13 mouse cellular contexts compared by ENCODE assay signal in genomic region chr13:84060453-84060834, GRCm38 (mm10).
DNase-seq lines count a peak whose midpoint lies in the region; ATAC-seq and TF ChIP-seq lines count a peak whose summit lies in the region.
"Had no signal": no experiment of that assay in that cellular context is flagged by ENCODE, and none has a peak within 500 bp of the region (broad histone marks: within the 10 kb centered on the region; RNA-seq: fewer than 3 reads in every experiment).

No protein-coding gene starts in this region.

- H3K9ac ChIP-seq in forebrain, embryonic 11.5 days (ENCODE audit: low read length), result no peak overlapping the region; the same call in 1 of the 2 replicates
- peak overlapping the region; percentile 75 for H3K9ac ChIP-seq in hindbrain, embryonic 13.5 days
- 0 out of 2 replicates have a peak overlapping the region, but pooled peaks have one; percentile 40 for H3K9ac ChIP-seq in midbrain, embryonic 15.5 days
- H3K9ac ChIP-seq in heart, embryonic 11.5 days (ENCODE audit: low read depth, low read length), result no peak overlapping the region
- H3K9ac ChIP-seq: liver, embryonic 12.5 days had no signal

- WGBS in forebrain, embryonic 11.5 days, result 43% methylated on average over 3 of the region's 3 CpGs
- 36% methylated on average over 3 of the region's 3 CpGs for WGBS in hindbrain, embryonic 13.5 days
- 34% methylated on average over 3 of the region's 3 CpGs for WGBS in midbrain, embryonic 15.5 days
- WGBS in heart, embryonic 11.5 days (ENCODE audit: insufficient replicate concordance), result 66% methylated on average over 3 of the region's 3 CpGs

- DNase-seq in forebrain, embryonic 11.5 days (ENCODE audit: low spot score), result no peak
- no peak for DNase-seq in heart, adult 18-20 months
- no peak for DNase-seq in adrenal gland, postnatal 4 days (ENCODE audit: low spot score in 2 of 2)
- DNase-seq: gastrocnemius, postnatal 10 days; kidney, adult 8-10 months; thymus, postnatal 36 days had no signal

- no peak for TF ChIP-seq POLR2A in cortical plate, adult 2 months (IDR thresholded peaks at IDR 0.05; ENCODE audit: extremely low read depth, insufficient read depth, low read length)

- no peak for ATAC-seq in forebrain, embryonic 11.5 days (replicated peaks; ENCODE audit: low FRiP score)
- ATAC-seq in hindbrain, embryonic 13.5 days (ENCODE audit: low FRiP score), result no peak
- ATAC-seq in midbrain, embryonic 15.5 days (replicated peaks), result no peak
- no peak for ATAC-seq in heart, embryonic 11.5 days (replicated peaks; ENCODE audit: insufficient number of reproducible peaks, low FRiP score, low TSS enrichment)
- ATAC-seq: activated CD4-positive, CD25-positive, alpha-beta regulatory T cell, adult 4 months; liver, embryonic 12.5 days had no signal

- TF ChIP-seq CTCF in cortical plate, adult 2 months (IDR thresholded peaks at IDR 0.05; ENCODE audit: extremely low read depth, insufficient read depth, low read length), result no peak

- H3K36me3 ChIP-seq in forebrain, embryonic 11.5 days (ENCODE audit: control insufficient read depth, insufficient read depth, low read length), result no peaks in the 10 kb centered on the region
- H3K36me3 ChIP-seq in hindbrain, embryonic 13.5 days, result no peaks in the 10 kb centered on the region
- H3K36me3 ChIP-seq in midbrain, embryonic 15.5 days (replicated peaks), result no peaks in the 10 kb centered on the region
- no peaks in the 10 kb centered on the region for H3K36me3 ChIP-seq in heart, embryonic 11.5 days (ENCODE audit: control insufficient read depth, insufficient read depth, low read length)
- H3K36me3 ChIP-seq: liver, embryonic 12.5 days had no signal

- H3K27ac ChIP-seq in cortical plate, adult 2 months (ENCODE audit: insufficient read depth, low read length), result peak overlapping the region; percentile 85
- peak overlapping the region; percentile 97 for H3K27ac ChIP-seq in forebrain, embryonic 11.5 days (ENCODE audit: low read depth, low read length)
- H3K27ac ChIP-seq in hindbrain, embryonic 13.5 days, result peak overlapping the region; percentile 96
- peak overlapping the region; percentile 92 for H3K27ac ChIP-seq in midbrain, embryonic 15.5 days
- no peak overlapping the region for H3K27ac ChIP-seq in heart, embryonic 11.5 days (ENCODE audit: low read depth, low read length)
- H3K27ac ChIP-seq: liver, embryonic 12.5 days had no signal

- no peaks in the 10 kb centered on the region for H3K27me3 ChIP-seq in forebrain, embryonic 11.5 days (ENCODE audit: control insufficient read depth, insufficient read depth, low read length)
- no peaks in the 10 kb centered on the region for H3K27me3 ChIP-seq in hindbrain, embryonic 13.5 days
- H3K27me3 ChIP-seq in midbrain, embryonic 15.5 days (replicated peaks), result no peaks in the 10 kb centered on the region
- H3K27me3 ChIP-seq in heart, embryonic 11.5 days (ENCODE audit: control insufficient read depth, insufficient read depth, low read length), result no peaks in the 10 kb centered on the region
- H3K27me3 ChIP-seq: megakaryocyte, embryonic 14.5 days had no signal

- H3K4me3 ChIP-seq in cortical plate, adult 2 months (ENCODE audit: insufficient read depth, low read length), result no peak overlapping the region
- H3K4me3 ChIP-seq in forebrain, embryonic 11.5 days (ENCODE audit: low read depth, low read length), result no peak overlapping the region
- H3K4me3 ChIP-seq in hindbrain, embryonic 13.5 days, result peak overlapping the region; percentile 32
- no peak overlapping the region for H3K4me3 ChIP-seq in midbrain, embryonic 15.5 days
- no peak overlapping the region for H3K4me3 ChIP-seq in heart, embryonic 11.5 days (ENCODE audit: low read depth, low read length)
- H3K4me3 ChIP-seq: liver, embryonic 12.5 days; megakaryocyte, embryonic 14.5 days had no signal

- 0 out of 2 replicates have a peak overlapping the region, but pooled peaks have one; percentile 0 for H3K4me2 ChIP-seq in forebrain, embryonic 11.5 days (ENCODE audit: low read depth, low read length, severe bottlenecking)
- H3K4me2 ChIP-seq in hindbrain, embryonic 13.5 days, result peak overlapping the region; percentile 57
- peak overlapping the region; percentile 51 for H3K4me2 ChIP-seq in midbrain, embryonic 15.5 days
- no peak overlapping the region for H3K4me2 ChIP-seq in heart, embryonic 11.5 days
- H3K4me2 ChIP-seq: liver, embryonic 12.5 days had no signal

- no peaks in the 10 kb centered on the region for H3K9me3 ChIP-seq in forebrain, embryonic 11.5 days (ENCODE audit: control insufficient read depth, low read length)
- H3K9me3 ChIP-seq in hindbrain, embryonic 13.5 days, result no peaks in the 10 kb centered on the region
- no peaks in the 10 kb centered on the region for H3K9me3 ChIP-seq in midbrain, embryonic 15.5 days
- H3K9me3 ChIP-seq in heart, embryonic 11.5 days (replicated peaks; ENCODE audit: control insufficient read depth, low read length), result no peaks in the 10 kb centered on the region
- H3K9me3 ChIP-seq: liver, embryonic 12.5 days; megakaryocyte, embryonic 14.5 days had no signal

- H3K4me1 ChIP-seq in cortical plate, adult 2 months (ENCODE audit: control insufficient read depth, insufficient read depth, low read length), result peaks cover 8% of the 10 kb centered on the region; the same call in 1 of the 2 replicates
- H3K4me1 ChIP-seq in forebrain, embryonic 11.5 days (replicated peaks; ENCODE audit: control insufficient read depth, insufficient read depth, low read length), result peaks cover 19% of the 10 kb centered on the region
- H3K4me1 ChIP-seq in hindbrain, embryonic 13.5 days (replicated peaks), result peaks cover 47% of the 10 kb centered on the region
- H3K4me1 ChIP-seq in midbrain, embryonic 15.5 days, result peaks cover 46% of the 10 kb centered on the region
- no peaks in the 10 kb centered on the region for H3K4me1 ChIP-seq in heart, embryonic 11.5 days (ENCODE audit: control insufficient read depth, insufficient read depth, low read length)
- H3K4me1 ChIP-seq: liver, embryonic 12.5 days; megakaryocyte, embryonic 14.5 days had no signal

Comparison
In these comparisons a context has a peak if more than half of its experiments do, and no peak if none do; other contexts are left out.
1. H3K9ac ChIP-seq: peak in hindbrain, embryonic 13.5 days (single experiment) and midbrain, embryonic 15.5 days (single experiment); none in forebrain, embryonic 11.5 days (single experiment) and heart, embryonic 11.5 days (single experiment).